Mouse (Mus musculus): ENCODE data around the gene Itga6. TPM values are rescaled to one million over a fixed set of nuclear protein-coding genes. Genes with fewer than 3 reads are reported as not detected.

Gene Itga6
- polyA plus RNA-seq, 1 experiment from 2014 or later = 118 TPM

DNA sequence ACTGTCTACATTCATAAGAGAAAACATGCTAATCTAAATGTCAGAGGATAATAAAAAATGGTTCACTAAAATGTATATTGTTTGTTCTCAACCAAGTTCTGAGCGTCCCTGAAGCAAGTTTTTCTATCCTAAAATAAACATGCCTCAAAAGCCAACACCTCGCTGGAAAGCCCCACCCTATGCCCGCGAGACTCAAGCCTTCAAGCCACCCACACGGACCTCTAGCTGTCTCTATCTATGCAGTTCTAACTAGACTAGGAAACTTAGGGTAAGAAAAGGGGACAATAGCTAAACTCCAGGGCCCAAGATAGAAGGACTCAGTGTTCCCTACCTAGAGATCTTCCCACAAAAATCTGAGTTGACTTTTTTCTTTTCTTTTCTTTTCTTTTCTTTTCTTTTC, 40.6 kb downstream of the Itga6 start:
- no peak for TF ChIP-seq CTCF (IDR thresholded peaks at IDR 0.05)
- no peak for DNase-seq (ENCODE audit: low read depth, low spot score)
- ChIA-PET POLR2A (interaction anchor here (0.7 to 1.0 kb wide), 3 partner anchors 19 to 185 kb away, joined by 3 to 4 read pairs (median 3); no protein-coding TSS in a partner anchor), CTCF (no interaction called here)
- in situ Hi-C loops (cut with MboI; ENCODE audit: low pct_unique_long_range_greater_than_20kb) = no loop called here
- no peak for ATAC-seq
- H3K27me3 ChIP-seq = no peaks in the 10 kb centered on the region

DNA sequence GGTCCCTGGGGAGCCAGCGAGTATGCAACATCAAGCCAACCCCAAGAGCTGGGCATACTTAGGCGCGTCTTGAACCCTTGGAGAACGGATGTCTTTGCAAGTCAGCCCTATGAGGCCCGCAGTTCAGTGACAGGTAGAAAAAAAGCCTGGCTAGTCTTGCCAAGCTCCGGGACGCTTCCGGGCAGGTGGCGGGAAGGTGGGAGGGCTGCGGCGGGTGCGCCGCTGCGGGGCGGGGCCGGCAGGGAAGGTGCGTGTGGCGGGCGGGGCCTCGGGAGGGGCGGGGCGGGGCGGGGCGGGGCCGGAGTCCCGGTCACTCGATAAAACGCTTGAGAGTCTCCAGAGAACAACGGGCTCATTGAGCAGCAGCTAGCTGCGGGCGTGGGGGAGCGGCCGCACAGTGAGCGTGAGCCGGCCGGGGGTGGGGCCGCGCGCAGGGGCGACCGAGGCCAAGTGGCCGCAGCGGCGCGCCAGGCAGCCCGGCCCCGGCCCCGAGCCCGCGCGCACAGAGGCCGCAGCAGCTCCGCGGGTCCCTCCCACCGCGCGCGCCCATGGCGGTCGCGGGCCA, 41.3 kb downstream of the Itga6 start:
- in situ Hi-C loops (cut with MboI; ENCODE audit: low pct_unique_long_range_greater_than_20kb) = no loop called here
- ChIA-PET POLR2A (interaction anchor here (0.7 to 1.7 kb wide), 6 partner anchors 19 to 191 kb away, joined by 3 to 4 read pairs (median 4); no protein-coding TSS in a partner anchor), CTCF (interaction anchor here (1.1 kb wide), 1 partner anchor 19 kb away, joined by 3 read pairs; no protein-coding TSS in a partner anchor)
- no peaks in the 10 kb centered on the region for H3K27me3 ChIP-seq
- TF ChIP-seq CTCF (IDR thresholded peaks at IDR 0.05) = no peak
- ATAC-seq (peak; percentile 66), DNase-seq (ENCODE audit: low read depth, low spot score) (no peak)

DNA sequence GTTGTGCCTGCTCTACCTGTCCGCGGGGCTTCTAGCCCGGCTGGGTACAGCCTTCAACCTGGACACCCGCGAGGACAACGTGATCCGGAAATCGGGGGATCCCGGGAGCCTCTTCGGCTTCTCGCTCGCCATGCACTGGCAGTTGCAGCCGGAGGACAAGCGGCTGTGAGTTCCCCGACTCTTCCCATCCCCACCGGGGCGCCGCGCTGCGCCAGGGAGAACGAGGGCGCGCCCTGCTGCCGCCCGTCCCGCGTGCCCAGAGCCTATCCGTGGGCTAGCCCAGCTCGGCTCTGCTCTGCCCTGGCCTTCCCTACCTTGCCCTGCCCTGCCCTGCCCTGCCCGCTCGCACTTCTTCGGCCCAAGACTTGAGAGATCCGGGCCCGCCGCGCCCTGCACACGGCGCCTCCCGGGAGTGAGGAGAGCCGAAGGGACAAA, 41.8 kb downstream of the Itga6 start:
- no peak for TF ChIP-seq CTCF (IDR thresholded peaks at IDR 0.05)
- in situ Hi-C loops (cut with MboI; ENCODE audit: low pct_unique_long_range_greater_than_20kb) = no loop called here

GRCm38 (mm10) chr2:71787591-71788460, 42.4 kb downstream of the Itga6 start:
- TF ChIP-seq CTCF (IDR thresholded peaks at IDR 0.05) = peak; percentile 12
- no peak for ATAC-seq
- no peaks in the 10 kb centered on the region for H3K27me3 ChIP-seq
- in situ Hi-C loops (cut with MboI; ENCODE audit: low pct_unique_long_range_greater_than_20kb) = no loop called here
- ChIA-PET POLR2A (interaction anchor here (1.1 to 1.7 kb wide), 3 partner anchors 26 to 192 kb away, joined by 3 to 4 read pairs (median 4); no protein-coding TSS in a partner anchor), CTCF (interaction anchor here (1.0 to 1.1 kb wide), 2 partner anchors 18 to 48 kb away, joined by 3 read pairs; no protein-coding TSS in a partner anchor)
- DNase-seq (ENCODE audit: low read depth, low spot score) = no peak

More for the DNA sequence above, 41.8 kb downstream of the Itga6 start:
- ChIA-PET CTCF (interaction anchor here (1.1 kb wide), 1 partner anchor 19 kb away, joined by 3 read pairs; no protein-coding TSS in a partner anchor), POLR2A (interaction anchor here (0.7 to 1.7 kb wide), 6 partner anchors 20 to 192 kb away, joined by 3 to 4 read pairs (median 4); no protein-coding TSS in a partner anchor)
- no peaks in the 10 kb centered on the region for H3K27me3 ChIP-seq
- no peak for DNase-seq (ENCODE audit: low read depth, low spot score)
- ATAC-seq = peak; percentile 73

- DNase-seq (ENCODE audit: low read depth, low spot score) = no peak
- CTCF ChIA-PET = interaction anchor here (0.9 to 1.4 kb wide), 3 partner anchors 10 to 15 kb away, joined by 4 to 6 read pairs (median 4); no protein-coding TSS in a partner anchor
- no peak for TF ChIP-seq CTCF (IDR thresholded peaks at IDR 0.05)
- no peak for ATAC-seq
- no peaks in the 10 kb centered on the region for H3K27me3 ChIP-seq
- in situ Hi-C loops (cut with MboI; ENCODE audit: low pct_unique_long_range_greater_than_20kb) = no loop called here
- POLR2A ChIA-PET = no interaction called here
These were observed 45.3 kb downstream of the Itga6 start for GRCm38 (mm10) chr2:71790752-71791151.

GRCm38 (mm10) chr2:71791203-71791602, 45.8 kb downstream of the Itga6 start:
- no peak for ATAC-seq
- in situ Hi-C loops (cut with MboI; ENCODE audit: low pct_unique_long_range_greater_than_20kb) = no loop called here
- no peaks in the 10 kb centered on the region for H3K27me3 ChIP-seq
- TF ChIP-seq CTCF (IDR thresholded peaks at IDR 0.05) = no peak
- ChIA-PET CTCF (interaction anchor here (0.9 to 1.4 kb wide), 2 partner anchors 13 to 15 kb away, joined by 4 to 6 read pairs; no protein-coding TSS in a partner anchor), POLR2A (no interaction called here)
- DNase-seq (ENCODE audit: low read depth, low spot score) = no peak

DNA sequence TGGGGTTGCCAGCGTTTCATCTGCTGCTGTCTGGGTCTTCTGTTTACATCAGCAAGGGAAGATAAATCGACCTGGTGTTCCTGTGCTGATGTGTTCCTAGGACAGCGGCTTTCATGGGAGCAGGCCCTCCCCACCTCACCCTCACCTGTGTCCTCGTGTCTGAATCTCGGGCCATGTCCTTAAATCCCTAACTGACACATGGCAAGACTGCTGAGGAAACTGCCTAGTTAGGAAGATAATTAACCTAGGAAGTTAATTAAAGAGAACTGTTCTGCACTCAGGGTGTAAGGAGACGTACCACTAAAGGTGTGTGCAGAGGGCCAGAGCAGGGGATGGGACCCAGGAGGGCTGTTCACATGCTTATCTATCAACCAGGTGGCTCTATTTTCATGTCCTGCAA, 48.7 kb downstream of the Itga6 start:
- CTCF ChIA-PET = no interaction called here
- in situ Hi-C loops (cut with MboI; ENCODE audit: low pct_unique_long_range_greater_than_20kb) = no loop called here
- ATAC-seq = no peak
- POLR2A ChIA-PET = no interaction called here
- no peak for DNase-seq (ENCODE audit: low read depth, low spot score)
- H3K27me3 ChIP-seq = no peaks in the 10 kb centered on the region
- TF ChIP-seq CTCF (IDR thresholded peaks at IDR 0.05) = no peak

DNA sequence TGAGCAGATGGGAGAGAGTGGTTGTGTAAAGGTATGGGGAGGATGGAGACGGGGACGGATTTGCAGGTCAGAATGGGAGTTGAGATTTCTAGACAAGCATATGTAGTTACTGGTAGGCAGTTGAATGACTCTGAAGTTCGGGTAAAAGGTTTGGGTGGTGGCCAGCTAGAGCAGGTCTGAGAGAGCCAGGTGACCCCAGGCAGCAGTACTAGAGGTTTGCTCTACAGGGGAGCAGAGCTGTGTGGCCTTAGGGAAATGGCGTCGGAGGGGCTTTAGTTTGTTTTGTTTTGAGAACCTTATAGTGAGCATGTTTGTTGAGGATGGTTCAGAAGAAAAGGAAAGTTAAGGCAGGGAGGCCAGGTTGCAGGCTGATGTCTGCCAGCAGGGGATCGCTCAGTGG, 51.4 kb downstream of the Itga6 start:
- in situ Hi-C loops (cut with MboI; ENCODE audit: low pct_unique_long_range_greater_than_20kb) = no loop called here
- ChIA-PET CTCF (no interaction called here), POLR2A (no interaction called here)
- TF ChIP-seq CTCF (IDR thresholded peaks at IDR 0.05) = no peak
- DNase-seq (ENCODE audit: low read depth, low spot score) (no peak), ATAC-seq (no peak)
- no peaks in the 10 kb centered on the region for H3K27me3 ChIP-seq

DNA sequence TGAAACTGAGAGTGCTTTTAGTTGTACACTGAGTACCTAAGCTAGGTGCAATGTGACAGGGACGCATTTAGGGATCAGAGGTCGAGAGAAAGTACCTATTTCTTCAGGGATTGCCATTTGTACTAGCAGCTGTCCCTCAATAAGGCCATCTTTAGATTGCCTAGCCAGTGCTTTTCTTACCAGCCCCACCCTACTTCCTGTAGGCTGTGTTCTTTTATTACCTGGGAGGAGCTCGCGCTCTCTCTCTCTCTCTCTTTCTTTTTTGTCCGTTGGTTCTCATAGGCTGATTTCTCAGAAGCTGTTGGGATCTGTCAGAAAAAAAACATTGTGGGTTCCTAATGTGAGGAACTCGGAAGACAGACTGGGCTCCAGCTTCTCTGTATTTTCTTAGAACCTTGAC, 55.4 kb downstream of the Itga6 start:
- CTCF ChIA-PET = interaction anchor here (0.9 to 1.7 kb wide), 5 partner anchors 11 to 203 kb away, joined by 3 to 8 read pairs (median 4); no protein-coding TSS in a partner anchor
- no peak for ATAC-seq
- H3K27me3 ChIP-seq = no peaks in the 10 kb centered on the region
- POLR2A ChIA-PET = interaction anchor here (0.5 to 0.8 kb wide), 2 partner anchors 9 to 157 kb away, joined by 3 to 4 read pairs; no protein-coding TSS in a partner anchor
- in situ Hi-C loops (cut with MboI; ENCODE audit: low pct_unique_long_range_greater_than_20kb) = no loop called here
- DNase-seq (ENCODE audit: low read depth, low spot score) = no peak
- TF ChIP-seq CTCF (IDR thresholded peaks at IDR 0.05) = no peak

GRCm38 (mm10) chr2:71801691-71802090, 56.3 kb downstream of the Itga6 start:
- POLR2A ChIA-PET = interaction anchor here (0.8 kb wide), 1 partner anchor 11 kb away, joined by 3 read pairs; no protein-coding TSS in a partner anchor
- no peaks in the 10 kb centered on the region for H3K27me3 ChIP-seq
- no peak for TF ChIP-seq CTCF (IDR thresholded peaks at IDR 0.05)
- CTCF ChIA-PET = interaction anchor here (0.9 to 1.7 kb wide), 4 partner anchors 11 to 204 kb away, joined by 3 to 8 read pairs (median 6); no protein-coding TSS in a partner anchor
- DNase-seq (ENCODE audit: low read depth, low spot score) = no peak
- peak; percentile 65 for ATAC-seq
- in situ Hi-C loops (cut with MboI; ENCODE audit: low pct_unique_long_range_greater_than_20kb) = no loop called here
